Mouse (Mus musculus): ENCODE measurements around the gene Utp14b.

- no peak for TF ChIP-seq CTCF (IDR thresholded peaks at IDR 0.05; ENCODE audit: control insufficient read depth, insufficient read depth, insufficient replicate concordance, low read depth, low read length)
- TF ChIP-seq POLR2A (IDR thresholded peaks at IDR 0.05; ENCODE audit: control insufficient read depth, low read depth, low read length): no peak
Measured at GRCm38 (mm10) chr1:78612959-78613358, 44.9 kb upstream of the Utp14b start.
